Mouse (Mus musculus) frontal cortex, postnatal 36 days (tissue): ENCODE results near the gene Klhdc7a.

Source experiments
- DNase-seq, 2 experiments: peaks; one replicate each; pipeline ENCODE4 v3.0.0; 2022; ENCODE audit warnings: low spot score in 2 of 2

Gene Klhdc7a

GRCm38 (mm10) chr4:139960086-139960713 lies 7.6 kb downstream of the Klhdc7a start:
- DNase-seq: no peak

- no peak for DNase-seq
These were observed 8.6 kb downstream of the Klhdc7a start for GRCm38 (mm10) chr4:139959188-139959587.

GRCm38 (mm10) chr4:139950876-139951485 lies 16.8 kb downstream of the Klhdc7a start:
- DNase-seq: no peak

- no peak for DNase-seq
These were observed 17.4 kb downstream of the Klhdc7a start for GRCm38 (mm10) chr4:139950431-139950848.

GRCm38 (mm10) chr4:139948591-139948990 lies 19.2 kb downstream of the Klhdc7a start:
- no peak for DNase-seq

- DNase-seq: no peak
These were observed 20.5 kb downstream of the Klhdc7a start for GRCm38 (mm10) chr4:139947341-139947740.

GRCm38 (mm10) chr4:139941831-139942230 lies 26.0 kb downstream of the Klhdc7a start:
- DNase-seq: no peak

GRCm38 (mm10) chr4:139935557-139935956 lies 32.3 kb downstream of the Klhdc7a start:
- DNase-seq: no peak

GRCm38 (mm10) chr4:139932970-139933801 lies 34.6 kb downstream of the Klhdc7a start:
- peak; percentile 54 to 61 for DNase-seq

- DNase-seq: no peak
These were observed 35.9 kb downstream of the Klhdc7a start for GRCm38 (mm10) chr4:139931790-139932510.

- no peak for DNase-seq
These were observed 36.9 kb downstream of the Klhdc7a start for GRCm38 (mm10) chr4:139930885-139931284.

- peak; percentile 71 to 79 for DNase-seq
These were observed 41.7 kb downstream of the Klhdc7a start for GRCm38 (mm10) chr4:139926161-139926561.

GRCm38 (mm10) chr4:139925275-139926160 lies 42.3 kb downstream of the Klhdc7a start:
- peak; percentile 36 to 44 for DNase-seq

GRCm38 (mm10) chr4:139916731-139917130 lies 51.1 kb downstream of the Klhdc7a start:
- DNase-seq: no peak
